Mouse (Mus musculus) R1 (cell line): ENCODE results near the gene Cyp46a1.

Source experiments
- DNase-seq: peaks from one replicate; pipeline ENCODE4 v3.0.0-alpha.2; 2018; ENCODE audit warnings: low read depth, low spot score

The Cyp46a1 gene

GRCm38 (mm10) chr12:108399191-108399590 is 65.0 kb downstream of the Cyp46a1 start:
- no peak for DNase-seq

GRCm38 (mm10) chr12:108400951-108401350 is 66.8 kb downstream of the Cyp46a1 start:
- no peak for DNase-seq

GRCm38 (mm10) chr12:108403957-108404356 is 69.8 kb downstream of the Cyp46a1 start:
- DNase-seq, result no peak

- no peak for DNase-seq
Measured at GRCm38 (mm10) chr12:108409100-108409499, 74.9 kb downstream of the Cyp46a1 start.

GRCm38 (mm10) chr12:108410416-108411208 is 76.4 kb downstream of the Cyp46a1 start:
- DNase-seq, result no peak
